Mouse (Mus musculus): Measurements from ENCODE around the gene Uts2. TPM values are rescaled to one million over a fixed set of nuclear protein-coding genes. Genes with fewer than 3 reads are reported as not detected.
"Not testable (repeated sequence)": the region's sequence is repeated elsewhere in the genome, so short reads cannot be mapped to it uniquely, and the experiment has no call there.

Gene Uts2
- polyA plus RNA-seq, 1 experiment from 2014 or later: not detected

GRCm38 (mm10) chr4:151001397-151001796 is 4.5 kb downstream of the Uts2 start:
- H3K4me1 ChIP-seq (ENCODE audit: insufficient read depth): no peaks in the 10 kb centered on the region
- no peaks in the 10 kb centered on the region for H3K36me3 ChIP-seq (replicated peaks; ENCODE audit: insufficient read depth, low read length)
- H3K4me3 ChIP-seq (ENCODE audit: low read depth, low read length): no peak overlapping the region
- H3K27ac ChIP-seq (ENCODE audit: low read depth): no peak overlapping the region
- H3K4me2 ChIP-seq (ENCODE audit: low read depth, low read length): no peak overlapping the region
- TF ChIP-seq CTCF (IDR thresholded peaks at IDR 0.05; ENCODE audit: low read depth) (no peak), EP300 (IDR thresholded peaks at IDR 0.05; ENCODE audit: low read depth) (no peak)
- no peaks in the 10 kb centered on the region for H3K27me3 ChIP-seq (ENCODE audit: insufficient read depth, low read length)
- 29% methylated on average over 13 of the region's 13 CpGs for WGBS (ENCODE audit: insufficient replicate concordance)
- no peaks in the 10 kb centered on the region for H3K9me3 ChIP-seq (ENCODE audit: low read length)
- H3K9ac ChIP-seq (replicated peaks): no peak overlapping the region
- DNase-seq (no peak), ATAC-seq (no peak)

GRCm38 (mm10) chr4:151005656-151006318 is 8.9 kb downstream of the Uts2 start:
- Histone ChIP-seq H3K4me3 (ENCODE audit: low read depth, low read length) (no peak overlapping the region), H3K36me3 (replicated peaks; ENCODE audit: insufficient read depth, low read length) (no peaks in the 10 kb centered on the region; the same call in 1 of the 2 replicates), H3K9me3 (ENCODE audit: low read length) (no peaks in the 10 kb centered on the region), H3K4me1 (ENCODE audit: insufficient read depth) (no peaks in the 10 kb centered on the region), H3K4me2 (ENCODE audit: low read depth, low read length) (no peak overlapping the region), H3K27me3 (ENCODE audit: insufficient read depth, low read length) (no peaks in the 10 kb centered on the region), H3K27ac (ENCODE audit: low read depth) (no peak overlapping the region), H3K9ac (replicated peaks) (no peak overlapping the region)
- ATAC-seq (no peak), DNase-seq (no peak)
- WGBS (ENCODE audit: insufficient replicate concordance): 72% methylated on average over 13 of the region's 13 CpGs
- TF ChIP-seq CTCF (IDR thresholded peaks at IDR 0.05; ENCODE audit: low read depth) (no peak), EP300 (IDR thresholded peaks at IDR 0.05; ENCODE audit: low read depth) (no peak)

DNA sequence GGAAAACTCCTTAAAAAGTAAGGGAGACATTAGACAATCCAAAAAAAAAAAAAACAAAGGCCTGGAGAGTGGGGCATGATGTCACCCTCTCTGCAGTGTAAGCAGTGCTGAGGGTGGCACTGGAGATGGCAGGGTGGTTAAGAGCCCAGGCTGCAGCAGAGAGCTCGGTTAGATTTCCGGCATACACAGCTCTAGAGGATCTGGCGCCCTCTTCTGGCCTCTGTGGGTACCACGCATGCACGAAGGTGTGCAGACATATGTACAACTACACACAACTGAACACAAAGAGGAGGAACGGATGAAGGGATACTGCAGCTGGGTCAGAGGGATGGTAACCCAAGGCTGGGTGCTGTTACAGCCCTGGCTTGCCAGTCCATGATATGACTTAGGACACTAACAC is 10.0 kb downstream of the Uts2 start:
- Histone ChIP-seq H3K4me1 (ENCODE audit: insufficient read depth) (no peaks in the 10 kb centered on the region), H3K4me2 (ENCODE audit: low read depth, low read length) (no peak overlapping the region), H3K36me3 (replicated peaks; ENCODE audit: insufficient read depth, low read length) (no peaks in the 10 kb centered on the region; the same call in 1 of the 2 replicates), H3K9me3 (ENCODE audit: low read length) (no peaks in the 10 kb centered on the region), H3K9ac (replicated peaks) (no peak overlapping the region), H3K27ac (ENCODE audit: low read depth) (no peak overlapping the region), H3K27me3 (ENCODE audit: insufficient read depth, low read length) (no peaks in the 10 kb centered on the region), H3K4me3 (ENCODE audit: low read depth, low read length) (no peak overlapping the region)
- no peak for ATAC-seq
- 53% methylated on average over 6 of the region's 6 CpGs for WGBS (ENCODE audit: insufficient replicate concordance)
- peak; percentile 66 for DNase-seq
- no peak for TF ChIP-seq EP300 (IDR thresholded peaks at IDR 0.05; ENCODE audit: low read depth)
- peak; percentile 70 for TF ChIP-seq CTCF (IDR thresholded peaks at IDR 0.05; ENCODE audit: low read depth)

DNA sequence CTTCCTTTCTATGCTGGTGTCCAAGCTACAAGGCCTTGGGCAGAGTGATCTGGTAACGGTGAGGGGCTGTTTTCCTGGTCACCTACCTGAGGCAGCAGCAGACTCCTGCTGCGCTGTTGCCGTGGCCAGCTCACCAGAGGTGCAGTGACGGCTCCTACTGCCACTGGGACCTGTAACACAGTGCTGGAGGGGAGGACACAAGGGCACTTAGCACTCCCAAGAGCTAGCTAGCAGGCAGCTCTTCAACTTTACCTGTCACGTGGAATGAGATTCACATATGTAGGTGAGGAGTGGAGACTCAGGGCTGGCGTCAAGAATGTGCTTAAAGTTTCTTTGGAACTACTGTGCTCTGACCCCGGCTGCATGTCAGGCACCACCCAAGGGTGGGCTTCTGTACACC is 13.4 kb downstream of the Uts2 start:
- peaks cover 10% of the 10 kb centered on the region for H3K36me3 ChIP-seq (replicated peaks; ENCODE audit: insufficient read depth, low read length)
- no peak overlapping the region for H3K4me2 ChIP-seq (ENCODE audit: low read depth, low read length)
- TF ChIP-seq CTCF (IDR thresholded peaks at IDR 0.05; ENCODE audit: low read depth) (no peak), EP300 (IDR thresholded peaks at IDR 0.05; ENCODE audit: low read depth) (no peak)
- no peak overlapping the region for H3K4me3 ChIP-seq (ENCODE audit: low read depth, low read length)
- no peak overlapping the region for H3K9ac ChIP-seq (replicated peaks)
- WGBS (ENCODE audit: insufficient replicate concordance): 82% methylated on average over 7 of the region's 7 CpGs
- H3K27me3 ChIP-seq (ENCODE audit: insufficient read depth, low read length): no peaks in the 10 kb centered on the region
- ATAC-seq: no peak
- DNase-seq: no peak
- H3K9me3 ChIP-seq (ENCODE audit: low read length): no peaks in the 10 kb centered on the region
- no peak overlapping the region for H3K27ac ChIP-seq (ENCODE audit: low read depth)
- H3K4me1 ChIP-seq (ENCODE audit: insufficient read depth): no peaks in the 10 kb centered on the region

DNA sequence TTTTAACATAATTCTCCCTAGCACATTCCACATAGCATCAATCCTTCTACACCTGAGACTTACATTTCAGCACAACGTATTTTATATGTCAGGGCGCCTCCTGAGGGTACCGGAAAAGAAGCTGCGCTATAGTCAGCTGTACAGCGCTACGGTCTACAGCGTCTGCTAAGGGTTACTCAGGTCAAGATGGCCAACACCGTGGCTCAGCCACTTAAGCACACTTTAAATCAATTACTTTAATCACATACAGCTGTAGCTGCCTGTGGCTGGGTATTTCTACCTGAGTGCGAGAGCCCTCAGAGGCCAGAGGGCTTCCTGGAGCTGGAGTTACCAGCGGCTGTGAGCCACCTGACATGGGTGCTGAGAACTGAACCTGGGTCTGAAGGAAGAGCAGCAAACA is 19.0 kb downstream of the Uts2 start:
- no peaks in the 10 kb centered on the region for H3K4me1 ChIP-seq (ENCODE audit: insufficient read depth)
- H3K27me3 ChIP-seq (ENCODE audit: insufficient read depth, low read length): no peaks in the 10 kb centered on the region
- no peaks in the 10 kb centered on the region for H3K9me3 ChIP-seq (ENCODE audit: low read length)
- WGBS (ENCODE audit: insufficient replicate concordance): 90% methylated on average over 10 of the region's 10 CpGs
- DNase-seq (no peak), ATAC-seq (no peak)
- no peak overlapping the region for H3K4me2 ChIP-seq (ENCODE audit: low read depth, low read length)
- H3K27ac ChIP-seq (ENCODE audit: low read depth): no peak overlapping the region
- H3K4me3 ChIP-seq (ENCODE audit: low read depth, low read length): no peak overlapping the region
- no peak overlapping the region for H3K9ac ChIP-seq (replicated peaks)
- H3K36me3 ChIP-seq (replicated peaks; ENCODE audit: insufficient read depth, low read length): peaks cover 14% of the 10 kb centered on the region
- TF ChIP-seq EP300 (IDR thresholded peaks at IDR 0.05; ENCODE audit: low read depth): no peak
- no peak for TF ChIP-seq CTCF (IDR thresholded peaks at IDR 0.05; ENCODE audit: low read depth)

DNA sequence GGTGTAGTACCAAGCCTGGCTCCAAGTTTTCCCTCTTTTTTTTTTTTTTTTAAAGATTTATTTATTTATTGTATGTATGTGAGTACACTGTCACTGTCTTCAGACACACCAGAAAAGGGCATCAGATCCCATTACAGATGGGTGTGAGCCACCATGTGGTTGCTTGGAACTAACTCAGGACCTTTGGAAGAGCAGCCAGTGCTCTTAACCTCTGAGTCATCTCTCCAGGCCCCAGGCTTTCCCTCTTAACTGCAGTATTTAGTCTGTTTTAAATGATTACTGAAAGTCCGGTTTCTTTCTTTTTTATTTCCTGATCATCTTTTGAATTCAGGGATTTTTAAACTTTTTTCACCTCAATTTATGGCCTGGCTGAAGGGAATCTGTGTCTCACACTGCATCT is 20.5 kb downstream of the Uts2 start:
- H3K9me3 ChIP-seq (ENCODE audit: low read length); DNase-seq; H3K4me3 ChIP-seq (ENCODE audit: low read depth, low read length); H3K4me2 ChIP-seq (ENCODE audit: low read depth, low read length); H3K9ac ChIP-seq (replicated peaks); H3K27ac ChIP-seq (ENCODE audit: low read depth); H3K27me3 ChIP-seq (ENCODE audit: insufficient read depth, low read length); H3K4me1 ChIP-seq (ENCODE audit: insufficient read depth); ATAC-seq: not testable (repeated sequence)
- H3K36me3 ChIP-seq (replicated peaks; ENCODE audit: insufficient read depth, low read length): peaks cover 17% of the 10 kb centered on the region
- 78% methylated on average over 1 of the region's 1 CpGs for WGBS (ENCODE audit: insufficient replicate concordance)

- no peak overlapping the region for H3K4me2 ChIP-seq (ENCODE audit: low read depth, low read length)
- 69% methylated on average over 9 of the region's 9 CpGs for WGBS (ENCODE audit: insufficient replicate concordance)
These were observed 27.3 kb downstream of the Uts2 start for GRCm38 (mm10) chr4:151024152-151024551.

More at GRCm38 (mm10) chr4:151024152-151024551, 27.3 kb downstream of the Uts2 start:
- DNase-seq (no peak), ATAC-seq (no peak)
- no peak; the same call in 1 of the 2 replicates for TF ChIP-seq EP300 (IDR thresholded peaks at IDR 0.05; ENCODE audit: low read depth)
- no peak for TF ChIP-seq CTCF (IDR thresholded peaks at IDR 0.05; ENCODE audit: low read depth)
- H3K36me3 ChIP-seq (replicated peaks; ENCODE audit: insufficient read depth, low read length): peaks cover 16% of the 10 kb centered on the region
- H3K9me3 ChIP-seq (ENCODE audit: low read length): no peaks in the 10 kb centered on the region
- H3K4me3 ChIP-seq (ENCODE audit: low read depth, low read length): no peak overlapping the region
- no peaks in the 10 kb centered on the region for H3K27me3 ChIP-seq (ENCODE audit: insufficient read depth, low read length)
- no peaks in the 10 kb centered on the region for H3K4me1 ChIP-seq (ENCODE audit: insufficient read depth)
- H3K9ac ChIP-seq (replicated peaks): no peak overlapping the region
- H3K27ac ChIP-seq (ENCODE audit: low read depth): no peak overlapping the region

Measured in liver, postnatal 0 days (tissue).